Mouse (Mus musculus) lung, adult 2 months (tissue): ENCODE results near the gene Kdsr. TPM values are rescaled to one million over a fixed set of nuclear protein-coding genes. Genes with fewer than 3 reads are reported as not detected.
"Not testable (repeated sequence)": the region's sequence is repeated elsewhere in the genome, so short reads cannot be mapped to it uniquely, and the experiment has no call there.

Experiments
- DNase-seq: peaks from one replicate; pipeline ENCODE4 v3.0.0; 2022
- H3K4me1 ChIP-seq: fragments of 200-500 bp; 2 replicates; pipeline ENCODE4 v1.6.1; 2011; ENCODE audit warnings: low read length; ENCODE audit not compliant: control insufficient read depth, insufficient read depth
- H3K4me3 ChIP-seq: fragments of 200-500 bp; replicated peaks from 2 replicates; pipeline ENCODE3; 2011; ENCODE audit warnings: low read depth, mild to moderate bottlenecking, control low read depth, low read length; ENCODE audit errors: extremely low read depth
- CTCF ChIP-seq: fragments of 200-500 bp; IDR thresholded peaks from 2 replicates; pipeline ENCODE4 v1.5.1; 2011; ENCODE audit warnings: mild to moderate bottlenecking, low read length, control low read depth; ENCODE audit not compliant: insufficient read depth
- POLR2A ChIP-seq: fragments of 200-500 bp; IDR thresholded peaks from 2 replicates; pipeline ENCODE4 v1.6.1; 2011; ENCODE audit warnings: low read depth, mild to moderate bottlenecking, control low read depth, low read length, borderline replicate concordance; ENCODE audit errors: extremely low read depth
- WGBS: fragments of 180-500 bp; shearing (Covaris S2); methylation state at CpG from one replicate; pipeline ENCODE4 v1.1.7; 2018; 5-methylcytosine and 5-hydroxymethylcytosine counted together
- polyA plus RNA-seq: library from polyadenylated mRNA; depleted of rRNA; stranded (reverse); fragments of >200 nt; gene quantifications from 2 replicates; pipeline ENCODE4 v1.2.3, GENCODE M21; 2012

Kdsr gene
- polyA plus RNA-seq, 1 experiment: 10.0 TPM

DNA sequence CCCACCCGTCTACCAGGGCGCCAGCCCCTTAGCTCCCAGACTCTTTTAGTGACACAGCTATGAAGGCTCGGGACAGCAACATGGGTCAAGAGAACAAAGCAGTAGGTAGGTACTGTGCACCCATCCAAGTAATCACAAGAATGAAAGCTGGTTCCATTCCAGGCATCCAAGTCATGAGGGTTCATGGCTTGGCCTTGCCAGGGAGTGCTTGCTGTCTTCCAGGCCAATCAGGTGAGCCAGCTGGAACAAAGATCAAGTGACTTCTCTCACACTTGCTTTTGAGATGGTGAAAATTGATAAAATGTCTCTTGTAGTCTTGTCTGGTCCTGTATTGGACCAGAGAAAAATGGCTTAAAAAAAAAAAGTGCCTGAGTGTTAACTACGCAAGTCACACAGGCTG, 18.8 kb downstream of the Kdsr start:
- TF ChIP-seq POLR2A (no peak), CTCF (no peak)
- Histone ChIP-seq H3K4me1 (no peaks in the 10 kb centered on the region), H3K4me3 (no peak overlapping the region)
- WGBS: 95% methylated on average over 4 of the region's 4 CpGs
- no peak for DNase-seq

DNA sequence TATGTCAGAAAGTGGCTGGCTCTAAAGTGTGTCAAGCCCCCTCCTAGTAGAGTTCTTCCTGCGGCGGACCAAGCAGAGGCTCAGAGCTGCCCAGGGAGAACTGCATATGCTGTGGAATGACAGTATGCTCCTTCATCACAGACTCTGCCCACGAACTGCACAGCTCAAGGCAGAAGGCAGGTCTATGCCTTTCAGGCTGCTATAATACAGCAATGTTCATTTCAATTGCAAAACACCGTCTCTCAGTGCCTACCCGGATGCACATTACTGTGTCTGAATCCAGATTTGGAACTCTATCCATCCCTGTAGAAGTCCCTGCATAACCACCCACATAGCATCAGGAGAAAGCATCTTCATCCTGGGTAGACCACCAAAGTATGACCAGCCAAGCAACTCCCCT, 19.7 kb downstream of the Kdsr start:
- no peak for DNase-seq
- H3K4me1 ChIP-seq: no peaks in the 10 kb centered on the region
- WGBS: 91% methylated on average over 5 of the region's 5 CpGs
- TF ChIP-seq CTCF (no peak), POLR2A (no peak)
- H3K4me3 ChIP-seq: no peak overlapping the region

DNA sequence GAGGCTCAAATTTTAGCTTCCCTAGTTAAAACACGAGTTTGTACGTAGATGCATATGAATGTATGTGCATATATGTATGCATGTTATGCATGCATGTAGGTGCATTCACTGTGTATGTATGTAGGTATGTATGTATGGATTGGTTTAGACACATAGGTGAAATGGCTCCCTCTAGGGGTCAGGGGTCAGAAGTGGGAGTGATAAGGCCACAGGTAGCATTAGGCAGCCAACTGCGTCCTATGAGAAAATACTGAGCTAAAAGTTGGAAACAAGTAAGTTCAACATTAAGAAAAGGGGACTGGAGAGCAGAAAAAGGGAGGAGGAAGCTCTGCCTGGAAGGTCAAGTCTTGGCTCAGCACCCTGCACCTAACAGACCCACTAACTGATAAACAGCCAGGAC, 21.4 kb downstream of the Kdsr start:
- DNase-seq: no peak

DNA sequence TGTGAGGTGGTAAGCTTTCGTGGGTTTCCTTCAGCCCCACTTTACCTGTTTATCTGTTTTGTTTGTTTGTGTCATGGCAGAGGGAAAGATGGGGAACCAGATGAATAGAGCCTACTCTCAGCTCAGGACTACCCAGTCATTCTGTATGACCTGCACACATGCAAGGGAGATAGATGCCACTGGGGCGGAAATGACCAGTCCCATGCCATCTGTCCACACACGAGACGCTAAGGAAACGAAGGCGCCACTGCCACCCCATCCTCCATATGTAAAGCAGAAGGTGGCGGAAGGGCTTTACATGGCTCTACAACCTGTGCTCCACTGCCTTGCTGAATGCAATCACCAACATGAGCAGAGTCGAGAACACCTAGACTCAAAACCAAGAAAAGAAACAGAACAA, 23.3 kb downstream of the Kdsr start:
- Histone ChIP-seq H3K4me3 (no peak overlapping the region), H3K4me1 (no peaks in the 10 kb centered on the region)
- TF ChIP-seq CTCF (no peak), POLR2A (no peak)
- 93% methylated on average over 8 of the region's 8 CpGs for WGBS
- no peak for DNase-seq

More for the DNA sequence above, 21.4 kb downstream of the Kdsr start:
- Histone ChIP-seq H3K4me1 (no peaks in the 10 kb centered on the region), H3K4me3 (no peak overlapping the region)
- WGBS: 83% methylated on average over 3 of the region's 3 CpGs
- TF ChIP-seq POLR2A: no peak
- peak; percentile 41; the same call in 1 of the 2 replicates for TF ChIP-seq CTCF

DNA sequence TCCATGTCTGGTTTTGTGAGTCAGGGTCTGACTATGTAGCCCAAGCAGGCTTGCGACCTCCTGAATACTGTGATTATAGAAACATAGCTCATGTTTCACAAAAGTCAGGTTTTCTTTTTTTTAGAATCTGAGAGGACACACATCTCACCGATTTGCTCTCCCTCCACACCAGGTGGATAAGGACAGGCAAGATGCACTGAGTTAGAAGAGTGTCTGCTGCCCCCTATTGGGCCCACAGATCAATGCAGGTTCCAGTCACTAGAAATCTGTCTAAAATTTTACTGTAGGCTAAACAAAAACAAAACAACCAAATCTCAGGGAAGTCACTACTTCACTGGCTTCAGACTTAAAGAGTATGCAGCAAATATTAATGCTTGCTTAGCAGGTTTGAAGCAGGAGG, 23.9 kb downstream of the Kdsr start:
- 54% methylated on average over 2 of the region's 2 CpGs for WGBS
- Histone ChIP-seq H3K4me3 (no peak overlapping the region), H3K4me1 (no peaks in the 10 kb centered on the region)
- DNase-seq: no peak
- TF ChIP-seq CTCF: peak; percentile 69
- no peak for TF ChIP-seq POLR2A

DNA sequence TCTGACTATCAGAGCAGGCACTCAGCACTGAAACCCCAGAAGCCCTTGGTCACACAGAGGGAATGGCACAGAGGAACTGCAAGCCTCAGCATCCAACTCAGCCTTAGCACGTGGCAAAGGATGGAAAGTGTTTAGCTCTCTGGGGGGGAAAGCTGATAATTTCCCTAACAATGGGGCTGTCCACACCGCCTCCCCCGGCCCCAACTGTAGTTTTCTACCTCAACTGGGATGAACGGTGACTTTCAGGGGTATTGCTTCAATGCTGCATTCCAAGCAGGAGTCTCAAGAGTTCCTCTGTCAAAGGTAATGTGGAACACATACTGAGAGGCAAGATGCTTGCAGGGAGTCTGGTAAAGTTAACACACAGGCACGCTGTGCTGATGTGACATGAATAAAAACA, 37.5 kb downstream of the Kdsr start:
- no peak for DNase-seq
- no peak overlapping the region for H3K4me3 ChIP-seq
- 66% methylated on average over 5 of the region's 5 CpGs for WGBS
- TF ChIP-seq POLR2A (no peak), CTCF (no peak)
- H3K4me1 ChIP-seq: no peaks in the 10 kb centered on the region

DNA sequence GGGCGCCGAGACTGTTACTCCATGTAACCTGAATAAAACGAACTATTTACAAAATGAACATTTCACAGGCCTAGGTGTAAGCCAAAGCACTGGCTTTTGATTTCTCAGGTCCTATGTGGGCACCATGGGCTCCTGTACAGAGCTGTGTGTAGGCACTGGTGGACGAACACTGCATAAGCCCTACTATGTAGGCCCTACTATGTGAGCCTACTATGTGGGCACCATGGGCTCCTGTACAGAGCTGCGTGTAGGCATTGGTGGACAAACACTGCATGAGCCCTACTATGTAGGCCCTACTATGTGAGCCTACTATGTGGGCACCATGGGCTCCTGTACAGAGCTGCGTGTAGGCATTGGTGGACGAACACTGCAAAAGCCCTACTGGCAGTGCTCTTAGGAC, 41.8 kb downstream of the Kdsr start:
- not testable (repeated sequence) for H3K4me3 ChIP-seq, H3K4me1 ChIP-seq, DNase-seq
- 62% methylated on average over 7 of the region's 7 CpGs for WGBS

DNA sequence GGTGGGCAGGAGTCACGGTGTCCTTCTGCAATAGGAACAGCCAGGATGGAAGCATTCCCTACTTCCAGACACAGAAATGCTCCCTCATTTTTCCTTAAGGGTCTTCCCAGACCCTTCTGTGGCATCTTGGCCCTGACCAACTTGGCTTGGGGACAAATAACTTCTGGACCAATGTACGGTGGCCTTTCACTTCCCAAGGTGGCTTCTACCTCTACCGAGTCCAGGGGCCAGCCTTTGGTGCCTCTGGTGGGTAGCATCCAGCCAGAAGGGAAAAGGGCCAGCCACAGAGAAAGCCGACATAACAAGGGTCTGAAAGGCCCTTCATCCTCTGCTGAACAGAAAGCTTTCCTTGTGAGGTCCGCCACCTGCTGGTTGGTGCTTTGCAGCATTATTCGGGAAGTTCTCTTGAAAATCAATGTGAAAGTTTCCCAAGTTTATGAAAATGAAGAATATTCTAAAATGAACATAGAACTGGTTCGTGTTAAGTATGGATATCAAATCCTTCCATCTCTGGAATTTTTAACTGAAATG, 42.4 kb downstream of the Kdsr start:
- WGBS: 29% methylated on average over 7 of the region's 7 CpGs
- TF ChIP-seq CTCF (peak; percentile 80), POLR2A (no peak)
- DNase-seq: peak; percentile 57
- Histone ChIP-seq H3K4me1 (no peaks in the 10 kb centered on the region; the same call in none of the 2 replicates), H3K4me3 (no peak overlapping the region)

DNA sequence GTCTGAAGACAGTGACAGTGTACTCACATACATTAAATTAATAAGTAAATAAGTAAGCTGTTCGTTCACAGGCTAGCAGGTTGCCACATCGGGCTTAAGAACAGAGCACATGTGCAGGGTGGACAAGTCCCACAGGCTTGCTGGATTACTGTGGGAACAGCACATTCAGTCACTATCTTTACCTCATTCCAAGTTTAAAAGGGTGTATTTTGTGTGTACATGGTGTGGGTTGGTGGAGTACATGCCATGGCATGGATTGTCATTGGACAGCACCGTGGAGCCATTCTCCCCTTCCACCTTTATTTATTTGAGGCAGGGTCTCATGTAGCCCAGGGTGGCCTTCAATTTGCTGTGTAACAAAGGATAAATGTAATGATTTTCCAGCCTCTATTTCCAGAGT, 43.4 kb downstream of the Kdsr start:
- DNase-seq: no peak
- H3K4me3 ChIP-seq: no peak overlapping the region
- no peak for TF ChIP-seq CTCF
- TF ChIP-seq POLR2A: no peak
- WGBS: 85% methylated on average over 3 of the region's 3 CpGs
- peaks cover 3% of the 10 kb centered on the region for H3K4me1 ChIP-seq

DNA sequence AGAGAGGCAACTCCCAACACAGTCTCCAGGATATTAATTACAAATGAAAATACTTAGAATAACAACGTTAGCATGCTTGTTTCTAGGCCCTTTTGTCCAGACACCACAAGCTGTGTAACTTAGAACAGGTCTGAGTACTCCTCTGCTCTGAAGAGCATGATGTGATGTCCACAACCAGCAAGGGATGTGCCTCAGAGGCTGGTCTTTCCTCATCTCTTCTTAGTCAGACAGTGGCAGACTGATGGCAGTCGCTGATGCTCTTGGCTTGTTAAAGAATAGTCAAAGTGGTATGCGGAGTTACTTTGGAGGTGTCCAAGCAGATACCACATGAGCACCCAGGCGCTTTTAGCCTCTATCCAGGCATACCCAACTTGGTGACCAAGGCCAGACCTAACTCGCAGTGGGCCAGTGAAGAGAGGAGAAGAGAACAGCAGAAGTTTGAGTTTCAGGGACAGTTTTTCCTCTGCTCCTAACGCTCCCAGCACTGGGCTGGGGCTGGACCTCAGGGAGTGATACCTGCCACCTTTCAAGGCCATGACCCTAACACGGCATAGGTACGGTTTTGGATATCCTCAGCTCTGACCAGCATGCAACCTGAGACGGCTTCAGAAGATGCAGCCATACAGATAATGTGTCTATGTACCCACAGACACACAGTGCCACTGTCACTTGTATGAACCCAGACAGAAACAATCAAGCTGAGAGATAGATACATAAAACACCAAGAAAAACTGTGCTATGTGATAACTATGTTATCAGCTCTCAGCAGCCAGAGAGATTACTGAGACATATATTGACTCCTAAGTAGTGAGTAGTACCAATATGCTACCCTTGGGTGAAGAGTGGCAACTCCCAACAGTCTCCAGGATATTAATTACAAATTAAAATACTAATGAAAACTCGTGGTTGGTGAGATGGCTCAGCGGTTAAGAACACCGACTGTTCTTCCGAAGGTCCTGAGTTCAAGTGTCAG, 44.1 kb downstream of the Kdsr start:
- DNase-seq: no peak
- Histone ChIP-seq H3K4me1 (peaks cover 3% of the 10 kb centered on the region), H3K4me3 (no peak overlapping the region)
- WGBS: 88% methylated on average over 13 of the region's 13 CpGs
- no peak for TF ChIP-seq POLR2A
